In genomic region chr8:82384458-82385234, GRCm38 (mm10) we compare ENCODE assay signal across 9 mouse cellular contexts. TPM values are rescaled to one million over a fixed set of nuclear protein-coding genes. Genes with fewer than 3 reads are reported as not detected.
A peak's percentile ranks its signal among the peaks of the same experiment; 100 is the strongest.
DNase-seq lines count a peak whose midpoint lies in the region; ATAC-seq and TF ChIP-seq lines count a peak whose summit lies in the region.
"Had no signal": no experiment of that assay in that cellular context is flagged by ENCODE, and none has a peak within 500 bp of the region (broad histone marks: within the 10 kb centered on the region; RNA-seq: fewer than 3 reads in every experiment).

No protein-coding gene starts in this region.

- no peak overlapping the region for H3K27ac ChIP-seq in hindbrain, embryonic 12.5 days
- H3K27ac ChIP-seq in hindbrain, embryonic 11.5 days (ENCODE audit: low read depth, low read length), result no peak overlapping the region
- H3K27ac ChIP-seq in neural tube, embryonic 13.5 days (replicated peaks), result no peak overlapping the region

- H3K9me3 ChIP-seq in hindbrain, embryonic 12.5 days (replicated peaks), result no peaks in the 10 kb centered on the region
- no peaks in the 10 kb centered on the region for H3K9me3 ChIP-seq in hindbrain, embryonic 11.5 days (ENCODE audit: control insufficient read depth, low read length)
- H3K9me3 ChIP-seq in neural tube, embryonic 13.5 days, result no peaks in the 10 kb centered on the region

- peak; percentile 32; the same call in 1 of the 2 replicates for ATAC-seq in hindbrain, embryonic 12.5 days (ENCODE audit: low FRiP score)
- ATAC-seq in hindbrain, embryonic 11.5 days (ENCODE audit: low FRiP score), result no peak
- ATAC-seq in granulocyte monocyte progenitor cell, adult 5-6 weeks (replicated peaks; ENCODE audit: poor library complexity, severe bottlenecking), result peak; percentile 4; the same call in 1 of the 2 replicates
- ATAC-seq in neural tube, embryonic 13.5 days (ENCODE audit: low read depth), result peak; percentile 72; the same call in 1 of the 2 replicates

- 64% methylated on average over 11 of the region's 11 CpGs for WGBS in hindbrain, embryonic 12.5 days
- WGBS in hindbrain, embryonic 11.5 days, result 78% methylated on average over 11 of the region's 11 CpGs
- WGBS in neural tube, embryonic 13.5 days, result 49% methylated on average over 11 of the region's 11 CpGs

- no peaks in the 10 kb centered on the region for H3K4me1 ChIP-seq in hindbrain, embryonic 12.5 days
- H3K4me1 ChIP-seq in hindbrain, embryonic 11.5 days (replicated peaks; ENCODE audit: control insufficient read depth, insufficient read depth, low read length), result no peaks in the 10 kb centered on the region
- H3K4me1 ChIP-seq in neural tube, embryonic 13.5 days (replicated peaks), result 0 out of 2 replicates have a peak, but pooled peaks cover 6% of the 10 kb centered on the region

- H3K4me2 ChIP-seq in hindbrain, embryonic 12.5 days (replicated peaks), result no peak overlapping the region
- no peak overlapping the region for H3K4me2 ChIP-seq in hindbrain, embryonic 11.5 days (replicated peaks; ENCODE audit: low read depth, low read length)
- H3K4me2 ChIP-seq in neural tube, embryonic 13.5 days, result no peak overlapping the region

- no peak for DNase-seq in hindbrain, embryonic 11.5 days (ENCODE audit: low spot score)
- peak; percentile 76 for DNase-seq in brain, embryonic 14.5 days (ENCODE audit: low read depth)
- DNase-seq in embryo, embryonic 11 days, result no peak
- DNase-seq in B cell, adult 2 months, result no peak
- DNase-seq: kidney, adult 11 months; lung, postnatal 14 days had no signal

- H3K9ac ChIP-seq in hindbrain, embryonic 12.5 days, result no peak overlapping the region
- H3K9ac ChIP-seq in hindbrain, embryonic 11.5 days (ENCODE audit: low read depth, low read length), result no peak overlapping the region
- no peak overlapping the region for H3K9ac ChIP-seq in neural tube, embryonic 13.5 days

- no peaks in the 10 kb centered on the region for H3K36me3 ChIP-seq in hindbrain, embryonic 12.5 days
- H3K36me3 ChIP-seq in hindbrain, embryonic 11.5 days (ENCODE audit: control insufficient read depth, insufficient read depth, low read length), result no peaks in the 10 kb centered on the region
- H3K36me3 ChIP-seq in neural tube, embryonic 13.5 days, result no peaks in the 10 kb centered on the region

- TF ChIP-seq CTCF in brain, embryonic 14.5 days (IDR thresholded peaks at IDR 0.05; ENCODE audit: borderline replicate concordance, extremely low read depth, insufficient read depth, insufficient read length), result no peak

- H3K27me3 ChIP-seq in hindbrain, embryonic 12.5 days, result no peaks in the 10 kb centered on the region
- no peaks in the 10 kb centered on the region for H3K27me3 ChIP-seq in hindbrain, embryonic 11.5 days (ENCODE audit: control insufficient read depth, insufficient read depth, low read length)
- no peaks in the 10 kb centered on the region for H3K27me3 ChIP-seq in neural tube, embryonic 13.5 days

- no peak overlapping the region for H3K4me3 ChIP-seq in hindbrain, embryonic 12.5 days
- no peak overlapping the region for H3K4me3 ChIP-seq in hindbrain, embryonic 11.5 days (ENCODE audit: low read depth, low read length)
- H3K4me3 ChIP-seq in neural tube, embryonic 13.5 days, result no peak overlapping the region

- no peak for TF ChIP-seq POLR2A in brain, embryonic 14.5 days (IDR thresholded peaks at IDR 0.05; ENCODE audit: borderline replicate concordance, extremely low read depth, insufficient read depth, insufficient read length, poor library complexity, severe bottlenecking)

RNA-seq across cellular contexts. Expression of gene Il15, which starts 18.4 kb away (rescaled TPM):
- polyA plus RNA-seq in hindbrain, embryonic 12.5 days (2016; fragmentation: Nextera tagmentation; extraction: Ambion mirVana), result 1.2 and 3.6 TPM in 2 replicates
- 2.7 and 4.0 TPM in 2 replicates for polyA plus RNA-seq in hindbrain, embryonic 11.5 days (2014; fragmentation: Nextera tagmentation; extraction: Ambion mirVana)
- polyA plus RNA-seq in brain, embryonic 14.5 days (2012; rRNA removed), result 0.79 and 1.00 TPM in 2 replicates
- total RNA-seq in granulocyte monocyte progenitor cell, adult 5-6 weeks (2014; fragmentation: Nextera tagmentation), result 26.7 and 47.4 TPM in 2 replicates
- total RNA-seq in granulocyte monocyte progenitor cell, adult 5-6 weeks (2017), result 18.5 and 20.7 TPM in 2 replicates
- 0.88 and 1.4 TPM in 2 replicates for polyA plus RNA-seq in neural tube, embryonic 13.5 days (2015; fragmentation: Nextera tagmentation; extraction: Ambion mirVana)
